Mouse (Mus musculus): ENCODE measurements at regions not wholly inside any gene's neighbourhood (a gene's known extent, or its start where the extent isn't known, plus 50 kb on each side); places are given as distances from the start of the nearest gene placed in this dataset.

- no peaks in the 10 kb centered on the region for H3K9me3 ChIP-seq (ENCODE audit: low read length)
- no peak overlapping the region for H3K9ac ChIP-seq (replicated peaks; ENCODE audit: low read length)
- 0 out of 2 replicates have a peak overlapping the region, but pooled peaks have one; percentile 23 for H3K4me2 ChIP-seq (ENCODE audit: low read depth, low read length)
- ATAC-seq, result 0 out of 2 replicates have a peak, but pooled peaks have one; percentile 31
- peak overlapping the region; percentile 36; the same call in 1 of the 2 replicates for H3K27ac ChIP-seq
- peaks cover 10% of the 10 kb centered on the region for H3K4me1 ChIP-seq (ENCODE audit: insufficient read depth, low read length)
- no peak overlapping the region for H3K4me3 ChIP-seq (ENCODE audit: low read length)
- no peaks in the 10 kb centered on the region for H3K36me3 ChIP-seq (ENCODE audit: insufficient read depth, low read length)
- no peak for TF ChIP-seq CTCF (IDR thresholded peaks at IDR 0.05; ENCODE audit: low read depth)
- no peak for DNase-seq (ENCODE audit: low spot score)
- WGBS, result 30% methylated on average over 12 of the region's 12 CpGs
- no peaks in the 10 kb centered on the region for H3K27me3 ChIP-seq (ENCODE audit: insufficient read depth, low read length)
Measured at GRCm38 (mm10) chr10:66914288-66914975, 181.5 kb upstream of the Jmjd1c start.

DNA sequence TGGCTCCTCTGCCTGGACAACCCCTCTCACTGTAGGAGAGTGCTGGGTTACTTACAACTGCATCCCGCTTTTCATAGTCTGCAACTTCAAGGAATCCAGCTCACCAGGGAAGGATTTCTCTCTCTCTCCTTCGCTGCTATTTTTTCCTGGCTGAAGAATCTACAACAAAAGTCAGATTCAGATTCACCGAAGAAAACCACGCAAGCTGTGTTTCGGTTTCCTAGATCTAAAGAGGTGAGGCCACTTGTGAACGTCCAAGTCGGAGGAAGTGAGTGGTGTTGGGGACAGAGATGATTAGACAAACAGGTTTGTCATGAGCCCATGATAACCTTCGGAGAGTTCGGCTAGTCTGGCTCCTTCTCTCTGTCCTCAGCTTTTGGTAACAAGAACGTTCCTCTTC lies 180.1 kb upstream of the Jmjd1c start:
- H3K4me2 ChIP-seq (ENCODE audit: low read depth, low read length), result no peak overlapping the region
- no peaks in the 10 kb centered on the region for H3K36me3 ChIP-seq (ENCODE audit: insufficient read depth, low read length)
- WGBS, result 77% methylated on average over 10 of the region's 10 CpGs
- no peak for ATAC-seq
- TF ChIP-seq CTCF (IDR thresholded peaks at IDR 0.05; ENCODE audit: low read depth), result no peak
- H3K27me3 ChIP-seq (ENCODE audit: insufficient read depth, low read length), result no peaks in the 10 kb centered on the region
- no peak overlapping the region for H3K27ac ChIP-seq
- no peak overlapping the region for H3K9ac ChIP-seq (replicated peaks; ENCODE audit: low read length)
- H3K4me1 ChIP-seq (ENCODE audit: insufficient read depth, low read length), result peaks cover 19% of the 10 kb centered on the region
- no peak for DNase-seq (ENCODE audit: low spot score)
- no peak overlapping the region for H3K4me3 ChIP-seq (ENCODE audit: low read length)
- no peaks in the 10 kb centered on the region for H3K9me3 ChIP-seq (ENCODE audit: low read length)

GRCm38 (mm10) chr10:66917725-66918124 lies 178.2 kb upstream of the Jmjd1c start:
- TF ChIP-seq CTCF (IDR thresholded peaks at IDR 0.05; ENCODE audit: low read depth), result no peak
- Histone ChIP-seq H3K9me3 (ENCODE audit: low read length) (no peaks in the 10 kb centered on the region), H3K4me1 (ENCODE audit: insufficient read depth, low read length) (peaks cover 23% of the 10 kb centered on the region), H3K27me3 (ENCODE audit: insufficient read depth, low read length) (no peaks in the 10 kb centered on the region), H3K36me3 (ENCODE audit: insufficient read depth, low read length) (no peaks in the 10 kb centered on the region), H3K9ac (replicated peaks; ENCODE audit: low read length) (no peak overlapping the region), H3K4me3 (ENCODE audit: low read length) (no peak overlapping the region), H3K4me2 (ENCODE audit: low read depth, low read length) (no peak overlapping the region), H3K27ac (no peak overlapping the region)
- DNase-seq (ENCODE audit: low spot score) (no peak), ATAC-seq (no peak)
- WGBS, result 82% methylated on average over 2 of the region's 2 CpGs

- H3K36me3 ChIP-seq (ENCODE audit: insufficient read depth, low read length), result no peaks in the 10 kb centered on the region
- no peak for TF ChIP-seq CTCF (IDR thresholded peaks at IDR 0.05; ENCODE audit: low read depth)
- H3K4me3 ChIP-seq (ENCODE audit: low read length), result no peak overlapping the region
- peaks cover 23% of the 10 kb centered on the region for H3K4me1 ChIP-seq (ENCODE audit: insufficient read depth, low read length)
- no peak overlapping the region for H3K4me2 ChIP-seq (ENCODE audit: low read depth, low read length)
- H3K27me3 ChIP-seq (ENCODE audit: insufficient read depth, low read length), result no peaks in the 10 kb centered on the region
- ATAC-seq (no peak), DNase-seq (ENCODE audit: low spot score) (no peak)
- 78% methylated on average over 2 of the region's 2 CpGs for WGBS
- no peak overlapping the region for H3K27ac ChIP-seq
- no peaks in the 10 kb centered on the region for H3K9me3 ChIP-seq (ENCODE audit: low read length)
- H3K9ac ChIP-seq (replicated peaks; ENCODE audit: low read length), result no peak overlapping the region
Measured at GRCm38 (mm10) chr10:66918713-66919112, 177.2 kb upstream of the Jmjd1c start.

DNA sequence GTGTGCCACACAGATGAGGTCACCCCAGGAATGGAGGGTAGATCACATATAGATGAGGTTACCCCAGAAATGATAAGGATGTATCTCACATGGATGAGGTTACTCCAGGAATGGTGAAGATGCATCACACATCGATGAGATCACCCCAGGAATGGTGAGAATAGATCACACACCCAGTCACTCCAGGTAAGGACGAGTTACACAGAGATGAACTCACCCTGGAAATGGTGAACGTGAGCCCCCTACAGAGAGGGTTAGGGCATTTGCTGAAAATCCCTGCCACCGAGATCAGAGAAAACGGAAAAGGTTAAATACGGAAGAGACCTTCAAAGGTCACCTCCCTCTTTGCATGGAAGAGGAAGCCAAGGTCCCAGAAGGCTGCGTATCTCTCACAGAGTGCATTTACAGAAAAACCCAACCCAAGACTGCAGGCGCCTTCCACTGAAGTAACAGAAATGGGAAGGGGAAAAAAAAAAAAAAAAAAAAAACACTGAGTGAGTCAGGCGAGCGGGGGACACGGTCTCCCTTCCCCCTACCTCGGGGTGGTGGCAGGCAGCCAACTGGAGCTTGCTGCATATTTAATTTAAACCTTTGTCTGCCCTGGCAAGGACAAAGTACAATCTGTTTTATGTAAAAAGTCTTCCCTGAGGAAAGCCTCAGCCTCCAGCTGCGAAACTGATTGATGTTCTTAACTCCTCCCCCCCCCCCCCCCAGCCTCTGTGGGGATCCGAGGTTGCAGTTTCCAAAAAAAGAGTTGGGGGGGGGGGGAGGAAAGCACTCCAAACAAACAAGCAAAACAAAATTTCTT lies 175.8 kb upstream of the Jmjd1c start:
- H3K9me3 ChIP-seq (ENCODE audit: low read length), result no peaks in the 10 kb centered on the region
- TF ChIP-seq CTCF (IDR thresholded peaks at IDR 0.05; ENCODE audit: low read depth), result peak; percentile 18; the same call in 1 of the 2 replicates
- ATAC-seq (peak; percentile 51), DNase-seq (ENCODE audit: low spot score) (peak; percentile 96)
- no peaks in the 10 kb centered on the region for H3K27me3 ChIP-seq (ENCODE audit: insufficient read depth, low read length)
- H3K4me1 ChIP-seq (ENCODE audit: insufficient read depth, low read length), result peaks cover 17% of the 10 kb centered on the region; the same call in 1 of the 2 replicates
- 1% methylated on average over 14 of the region's 14 CpGs for WGBS
- H3K9ac ChIP-seq (replicated peaks; ENCODE audit: low read length), result peak overlapping the region; percentile 34; the same call in 1 of the 2 replicates
- H3K36me3 ChIP-seq (ENCODE audit: insufficient read depth, low read length), result no peaks in the 10 kb centered on the region
- peak overlapping the region; percentile 40 for H3K4me2 ChIP-seq (ENCODE audit: low read depth, low read length)
- H3K27ac ChIP-seq, result peak overlapping the region; percentile 79
- peak overlapping the region; percentile 1 for H3K4me3 ChIP-seq (ENCODE audit: low read length)

DNA sequence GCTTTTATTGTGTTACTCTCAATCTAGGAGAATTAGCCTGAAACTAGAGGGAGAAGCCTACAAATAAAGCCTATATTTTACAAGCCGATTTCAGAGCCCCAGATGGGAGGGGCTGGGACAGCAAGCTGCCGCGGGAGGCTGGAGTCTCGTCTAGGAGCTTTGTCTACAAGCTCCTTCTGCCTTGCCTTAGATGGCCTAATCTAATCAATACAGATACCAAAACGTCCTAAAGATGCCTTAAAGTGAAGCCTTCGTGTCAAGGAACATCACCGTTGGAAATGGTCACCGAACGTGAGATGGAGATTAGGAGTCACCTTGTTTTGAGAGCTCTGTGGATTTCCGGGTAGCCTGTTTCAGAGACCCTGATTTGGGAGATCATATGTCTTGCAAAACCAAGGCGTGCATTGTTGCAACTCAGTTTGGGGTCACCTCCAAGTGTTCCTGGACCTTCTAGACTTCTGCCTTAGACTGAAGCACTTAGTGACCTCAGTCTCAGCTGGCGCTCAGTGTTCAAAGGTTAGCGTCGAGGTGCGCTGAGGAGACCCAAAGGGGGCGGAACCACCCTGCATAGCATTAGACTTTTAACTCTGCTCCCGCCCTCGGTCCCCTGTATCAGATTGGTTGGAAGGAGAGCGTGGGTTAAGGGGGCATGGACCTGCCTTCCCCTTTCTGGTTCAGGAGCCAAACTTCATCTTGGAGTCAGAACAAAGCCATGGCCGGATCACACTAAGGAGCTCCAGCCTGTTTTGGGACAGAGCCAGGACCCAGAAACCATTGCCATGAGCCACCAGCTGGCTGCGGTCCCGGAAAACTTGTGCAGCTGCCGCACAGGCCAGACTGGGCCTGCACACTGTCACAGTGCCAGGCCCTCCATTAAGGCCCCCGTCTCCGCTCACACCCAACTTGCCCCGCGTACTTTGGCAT lies 174.9 kb upstream of the Jmjd1c start:
- ATAC-seq, result peak; percentile 95
- DNase-seq (ENCODE audit: low spot score), result peak; percentile 97
- Histone ChIP-seq H3K4me1 (ENCODE audit: insufficient read depth, low read length) (peaks cover 17% of the 10 kb centered on the region; the same call in 1 of the 2 replicates), H3K4me3 (ENCODE audit: low read length) (peak overlapping the region; percentile 1), H3K27ac (peak overlapping the region; percentile 79), H3K9ac (replicated peaks; ENCODE audit: low read length) (peak overlapping the region; percentile 34; the same call in 1 of the 2 replicates), H3K36me3 (ENCODE audit: insufficient read depth, low read length) (no peaks in the 10 kb centered on the region), H3K4me2 (ENCODE audit: low read depth, low read length) (peak overlapping the region; percentile 40), H3K27me3 (ENCODE audit: insufficient read depth, low read length) (no peaks in the 10 kb centered on the region), H3K9me3 (ENCODE audit: low read length) (no peaks in the 10 kb centered on the region)
- no peak for TF ChIP-seq CTCF (IDR thresholded peaks at IDR 0.05; ENCODE audit: low read depth)
- WGBS, result 9% methylated on average over 27 of the region's 27 CpGs
